Mouse (Mus musculus) stomach, embryonic 14.5 days (tissue): ENCODE data around the gene Fgd1. TPM values are rescaled to one million over a fixed set of nuclear protein-coding genes. Genes with fewer than 3 reads are reported as not detected.

ENCODE experiments used
- ATAC-seq: fragments of 200-750 bp; cut with Nextera tagmentation; 2 replicates; pipeline ENCODE4 v1.8.0; 2017; ENCODE audit warnings: low read depth, moderate TSS enrichment; ENCODE audit not compliant: insufficient number of reproducible peaks, insufficient read depth, low FRiP score
- H3K27ac ChIP-seq: fragments of 300-500 bp; sonication (generic); 2 replicates; pipeline ENCODE4 v1.5.1; 2014; ENCODE audit warnings: mild to moderate bottlenecking, low read length, moderate library complexity, mixed read lengths
- H3K27me3 ChIP-seq: fragments of 300-500 bp; sonication (generic); 2 replicates; pipeline ENCODE4 v1.6.1; 2014; ENCODE audit warnings: low read length, control low read depth, mixed read lengths; ENCODE audit not compliant: control insufficient read depth, insufficient read depth
- H3K36me3 ChIP-seq: fragments of 300-500 bp; sonication (generic); 2 replicates; pipeline ENCODE4 v1.6.1; 2014; ENCODE audit warnings: mild to moderate bottlenecking, control low read depth, low read length, moderate library complexity, mixed read lengths; ENCODE audit not compliant: control insufficient read depth, insufficient read depth
- H3K4me1 ChIP-seq: fragments of 300-500 bp; sonication (generic); 2 replicates; pipeline ENCODE4 v1.6.1; 2014; ENCODE audit warnings: low read length, control low read depth, mixed read lengths; ENCODE audit not compliant: control insufficient read depth, insufficient read depth
- H3K4me2 ChIP-seq: fragments of 300-500 bp; sonication (generic); replicated peaks from 2 replicates; pipeline ENCODE4 v1.6.1; 2014; ENCODE audit warnings: low read depth, low read length, control low read depth
- H3K4me3 ChIP-seq: fragments of 300-500 bp; sonication (generic); 2 replicates; pipeline ENCODE4 v1.5.1; 2014; ENCODE audit warnings: low read depth, low read length, control low read depth
- H3K9ac ChIP-seq: fragments of 300-500 bp; sonication (generic); replicated peaks from 2 replicates; pipeline ENCODE4 v1.6.1; 2014; ENCODE audit warnings: low read depth, mild to moderate bottlenecking, control low read depth, low read length, moderate library complexity, mixed read lengths
- H3K9me3 ChIP-seq: fragments of 300-500 bp; sonication (generic); 2 replicates; pipeline ENCODE4 v1.6.1; 2016; ENCODE audit warnings: low read depth, low read length, control low read depth; ENCODE audit not compliant: control insufficient read depth
- WGBS: fragments of 180-500 bp; shearing (Covaris S2); extraction: QIAGEN DNeasy Blood & Tissue Kit; methylation state at CpG from one replicate; pipeline ENCODE4 v1.1.7; 2014; 5-methylcytosine and 5-hydroxymethylcytosine counted together
- polyA plus RNA-seq: library from polyadenylated mRNA; unstranded; fragments of >200 nt; fragmentation: Nextera tagmentation; extraction: Ambion mirVana; gene quantifications from 2 replicates; pipeline ENCODE4 v1.2.1, GENCODE M21; 2014

Gene Fgd1
- polyA plus RNA-seq = 11.5 and 13.1 TPM in 2 replicates

DNA sequence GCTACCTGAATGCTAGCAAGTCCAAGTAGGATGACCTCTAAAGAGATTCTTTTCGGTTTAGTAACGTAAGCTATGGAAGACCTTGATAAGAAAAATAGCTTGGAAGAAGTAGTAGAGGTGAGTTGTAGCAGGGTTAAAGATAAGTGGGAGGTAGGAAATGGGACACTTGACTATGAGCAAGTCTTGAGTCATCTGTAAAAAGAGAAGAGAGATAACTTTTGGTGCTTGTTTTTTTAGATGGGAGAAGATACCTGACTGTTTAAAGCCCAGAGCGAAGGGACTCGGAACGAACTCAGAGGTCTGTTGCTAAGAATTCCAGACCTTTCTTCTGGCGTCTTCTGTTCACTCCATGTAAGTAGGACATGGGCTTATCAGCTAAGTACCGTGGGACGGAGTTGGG, at the start of gene Fgd1:
Fgd1 (plus strand) TSS at position 301 of the 400 bp plus-strand sequence.
- 94% methylated on average over 8 of the region's 8 CpGs for WGBS
- no peak for ATAC-seq
- peak within 1 kb of the TSS; percentile 58 for H3K4me3 ChIP-seq
- peak within 1 kb of the TSS; percentile 53; the same call in 1 of the 2 replicates for H3K4me2 ChIP-seq
- 0 out of 2 replicates have a peak, but pooled peaks cover 8% of the 10 kb centered on the region for H3K4me1 ChIP-seq
- peak within 1 kb of the TSS; percentile 87 for H3K27ac ChIP-seq
- no peaks in the 10 kb centered on the region for H3K9me3 ChIP-seq
- H3K27me3 ChIP-seq = no peaks in the 10 kb centered on the region
- H3K9ac ChIP-seq = peak within 1 kb of the TSS; percentile 63; the same call in 1 of the 2 replicates
- no peaks in the 10 kb centered on the region for H3K36me3 ChIP-seq

DNA sequence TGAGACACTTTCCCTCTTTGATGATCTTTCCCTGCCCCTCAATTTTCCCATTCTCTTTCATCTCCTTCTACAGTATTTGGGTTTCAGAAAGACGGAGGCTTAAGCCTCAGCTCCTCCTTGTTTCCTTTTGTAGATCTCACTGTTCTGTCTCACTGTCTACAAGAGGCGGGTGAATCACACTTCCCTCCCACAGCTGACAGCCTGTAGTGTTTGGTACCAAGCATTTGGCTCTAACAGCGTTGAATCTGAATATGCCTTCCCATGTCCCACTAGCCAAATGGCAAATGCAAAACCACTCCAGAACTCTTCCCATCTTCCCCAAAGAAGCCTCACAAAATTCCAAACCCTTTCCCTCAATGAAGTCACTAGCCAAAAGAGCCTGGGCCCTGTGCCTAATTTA, 49.2 kb upstream of the Fgd1 start:
- no peaks in the 10 kb centered on the region for H3K27me3 ChIP-seq
- H3K4me2 ChIP-seq = no peak overlapping the region
- H3K9ac ChIP-seq = no peak overlapping the region
- H3K4me1 ChIP-seq = no peaks in the 10 kb centered on the region
- 82% methylated on average over 3 of the region's 3 CpGs for WGBS
- peaks cover 17% of the 10 kb centered on the region; the same call in 1 of the 2 replicates for H3K36me3 ChIP-seq
- ATAC-seq = no peak
- H3K9me3 ChIP-seq = no peaks in the 10 kb centered on the region
- H3K27ac ChIP-seq = no peak overlapping the region
- no peak overlapping the region for H3K4me3 ChIP-seq

DNA sequence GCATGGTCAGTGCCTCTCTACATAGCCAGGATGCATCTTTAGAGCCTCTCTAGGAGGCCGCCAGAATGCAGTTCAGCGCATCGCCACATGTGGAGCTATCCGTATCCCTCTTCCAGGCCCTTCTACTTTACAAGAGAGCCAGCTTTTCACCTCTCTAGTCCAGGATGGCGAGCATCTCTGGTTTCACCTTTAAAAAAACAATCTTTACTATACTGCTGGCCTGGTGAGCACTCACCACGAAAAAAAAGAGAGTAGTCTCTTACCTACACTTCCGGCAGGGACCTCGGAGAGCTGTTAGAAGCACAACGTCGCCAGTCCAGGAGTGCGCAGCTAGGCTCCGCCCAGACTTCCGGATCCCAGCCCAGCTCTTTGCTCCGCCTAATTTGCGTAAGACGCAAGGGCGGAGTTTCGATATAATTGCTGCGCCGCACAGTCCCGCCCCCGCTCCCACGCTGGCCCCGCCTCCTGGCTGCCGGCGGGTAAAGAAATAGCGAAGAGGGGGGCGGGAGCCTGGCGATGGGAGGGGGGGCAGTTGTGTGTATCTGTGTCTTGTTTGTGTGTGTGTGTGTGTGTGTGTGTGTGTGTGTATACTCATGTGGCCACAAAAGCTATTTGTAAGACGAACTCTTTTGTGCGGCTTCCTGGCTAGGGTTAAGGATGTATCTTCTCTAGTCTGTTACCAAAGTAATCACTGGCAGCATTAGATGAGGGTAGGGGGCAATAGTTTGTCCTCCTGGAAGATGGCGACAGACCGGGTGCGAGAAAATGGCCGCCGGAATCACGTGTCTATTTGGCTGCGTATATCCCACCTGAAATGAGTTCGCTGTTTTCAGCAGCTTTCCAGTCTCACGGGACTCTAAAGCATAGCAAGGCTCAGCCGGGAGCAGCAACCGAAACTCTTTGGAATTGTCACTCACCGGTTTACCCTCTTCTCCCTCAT, 28.7 kb upstream of the Fgd1 start, which contains the start of gene Gnl3l:
Gnl3l (minus strand) TSS at position 385 of the 940 bp plus-strand sequence.
- Histone ChIP-seq H3K9me3 (no peaks in the 10 kb centered on the region), H3K4me2 (peak within 1 kb of the TSS; percentile 48), H3K4me3 (peak within 1 kb of the TSS; percentile 37), H3K9ac (peak within 1 kb of the TSS; percentile 18), H3K27me3 (no peaks in the 10 kb centered on the region), H3K4me1 (no peaks in the 10 kb centered on the region), H3K27ac (peak within 1 kb of the TSS; percentile 33), H3K36me3 (no peaks in the 10 kb centered on the region; the same call in 1 of the 2 replicates)
- 24% methylated on average over 43 of the region's 43 CpGs for WGBS
- ATAC-seq = peak; percentile 98

DNA sequence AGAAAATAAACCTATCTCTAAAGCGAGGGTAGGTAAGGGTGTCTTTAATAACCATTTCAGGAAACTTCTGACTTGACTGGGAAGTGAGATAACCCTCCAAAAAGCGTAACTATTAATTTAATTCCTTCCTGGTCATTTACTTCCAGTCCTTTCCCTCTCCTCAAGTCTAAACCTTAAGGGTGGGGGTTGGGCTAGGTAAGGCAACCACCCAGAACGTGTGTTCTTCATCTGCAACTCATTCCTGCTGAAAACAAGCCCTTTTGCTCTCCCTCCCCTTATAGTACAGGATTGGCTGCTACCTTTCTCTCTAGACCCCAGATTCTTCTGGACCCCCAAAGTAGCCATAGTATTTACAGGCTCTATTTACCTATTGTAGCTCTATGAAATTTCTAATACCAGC, 28.1 kb upstream of the Fgd1 start:
- peak overlapping the region; percentile 33; the same call in 1 of the 2 replicates for H3K27ac ChIP-seq
- no peaks in the 10 kb centered on the region for H3K27me3 ChIP-seq
- 11% methylated on average over 3 of the region's 3 CpGs for WGBS
- H3K9ac ChIP-seq = peak overlapping the region; percentile 18; the same call in 1 of the 2 replicates
- no peaks in the 10 kb centered on the region for H3K36me3 ChIP-seq
- no peaks in the 10 kb centered on the region for H3K9me3 ChIP-seq
- ATAC-seq = no peak
- peak overlapping the region; percentile 43 for H3K4me2 ChIP-seq
- H3K4me3 ChIP-seq = peak overlapping the region; percentile 37
- no peaks in the 10 kb centered on the region for H3K4me1 ChIP-seq

DNA sequence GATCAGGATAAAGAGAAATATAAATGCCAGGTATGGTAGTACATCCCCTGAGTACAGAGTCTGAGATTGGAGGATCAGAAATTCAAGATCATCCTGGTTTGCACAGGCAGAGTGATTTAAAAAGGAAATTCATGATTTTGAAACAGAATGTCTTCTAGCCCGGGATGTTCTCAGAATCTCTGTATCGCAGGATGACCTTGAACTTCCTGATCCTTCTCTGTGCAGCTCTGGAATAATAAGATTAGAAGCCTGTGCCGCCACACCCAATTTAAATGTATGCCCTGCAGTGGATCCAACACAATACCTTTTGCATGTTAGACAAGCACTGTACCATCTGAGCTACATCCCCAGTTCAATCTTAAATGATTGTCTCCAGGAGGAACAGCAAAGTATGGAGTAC, 27.2 kb upstream of the Fgd1 start:
- H3K4me3 ChIP-seq = no peak overlapping the region
- H3K9ac ChIP-seq = no peak overlapping the region
- no peaks in the 10 kb centered on the region for H3K36me3 ChIP-seq
- H3K27me3 ChIP-seq = no peaks in the 10 kb centered on the region
- no peaks in the 10 kb centered on the region for H3K9me3 ChIP-seq
- H3K4me2 ChIP-seq = peak overlapping the region; percentile 43; the same call in 1 of the 2 replicates
- H3K4me1 ChIP-seq = no peaks in the 10 kb centered on the region
- no peak overlapping the region for H3K27ac ChIP-seq
- WGBS = 84% methylated on average over 3 of the region's 3 CpGs
- no peak for ATAC-seq

DNA sequence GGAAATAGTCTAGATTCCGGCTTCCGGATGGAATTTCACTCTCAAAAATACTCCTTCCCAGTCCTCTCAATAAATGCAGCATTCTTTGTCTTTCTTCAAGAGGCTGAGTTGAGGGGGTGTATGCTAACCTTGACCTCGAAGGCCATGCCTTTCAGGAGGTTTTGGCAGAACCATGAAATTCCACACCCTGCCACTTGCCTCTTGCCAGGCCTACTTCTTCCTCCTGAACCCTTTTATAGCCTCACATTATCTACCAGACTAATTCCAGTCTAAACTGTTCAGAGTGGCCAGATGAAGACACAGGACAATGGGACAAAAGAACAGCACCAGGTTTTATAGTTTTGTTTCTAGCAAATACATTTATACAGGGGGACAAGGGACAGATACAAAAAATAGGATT, 14.6 kb upstream of the Fgd1 start:
- WGBS = 46% methylated on average over 3 of the region's 3 CpGs

DNA sequence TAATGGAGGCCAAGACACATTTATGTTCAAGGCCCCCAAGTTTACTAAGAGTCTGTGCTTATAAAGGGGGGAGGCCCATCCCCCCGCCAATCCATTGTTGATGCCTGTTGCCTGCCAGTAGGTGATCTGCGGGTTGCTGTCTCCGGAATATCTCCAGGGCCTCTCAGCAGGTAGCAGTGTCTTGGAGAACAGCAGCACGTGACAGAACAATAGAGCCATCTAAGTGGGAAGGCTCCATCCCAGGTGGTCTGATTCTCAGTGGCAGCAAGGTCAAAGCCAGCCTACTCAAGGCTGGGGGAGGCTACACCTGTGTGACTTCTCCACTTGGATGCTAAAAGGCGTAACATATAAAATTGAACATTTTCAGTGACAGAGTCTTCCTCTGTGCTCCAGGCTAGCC, 4.7 kb upstream of the Fgd1 start:
- ATAC-seq = no peak
- Histone ChIP-seq H3K9me3 (no peaks in the 10 kb centered on the region), H3K4me1 (no peaks in the 10 kb centered on the region), H3K27me3 (no peaks in the 10 kb centered on the region), H3K36me3 (no peaks in the 10 kb centered on the region), H3K4me3 (no peak overlapping the region), H3K4me2 (no peak overlapping the region), H3K27ac (no peak overlapping the region), H3K9ac (no peak overlapping the region)
- WGBS = 55% methylated on average over 5 of the region's 5 CpGs

More for the DNA sequence above, 14.6 kb upstream of the Fgd1 start:
- Histone ChIP-seq H3K36me3 (no peaks in the 10 kb centered on the region), H3K4me1 (no peaks in the 10 kb centered on the region), H3K9me3 (no peaks in the 10 kb centered on the region), H3K4me2 (no peak overlapping the region), H3K27ac (no peak overlapping the region), H3K9ac (no peak overlapping the region), H3K4me3 (no peak overlapping the region), H3K27me3 (no peaks in the 10 kb centered on the region)
- ATAC-seq = no peak

DNA sequence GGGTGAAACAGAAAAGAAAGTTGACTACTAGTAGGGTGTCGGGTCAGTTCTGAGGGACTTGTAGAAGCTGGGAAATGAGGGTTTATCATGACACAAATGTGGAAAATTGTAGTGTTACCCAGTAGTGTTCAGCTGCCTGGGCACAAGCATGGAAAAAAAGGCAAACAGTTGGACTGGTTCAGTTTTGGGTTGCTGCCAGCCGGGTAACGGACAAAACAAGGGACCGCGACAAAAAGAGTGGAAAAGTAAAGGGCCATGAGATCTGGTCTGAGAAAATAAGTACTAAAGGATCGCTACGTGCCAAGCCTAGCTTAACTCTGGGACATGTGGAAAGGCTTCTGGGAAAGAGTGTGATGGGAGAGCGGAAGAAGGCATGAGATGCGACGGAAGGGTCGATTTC, 371 bp downstream of the Fgd1 start:
- ATAC-seq = no peak
- 48% methylated on average over 11 of the region's 11 CpGs for WGBS
- peak overlapping the region; percentile 87; the same call in 1 of the 2 replicates for H3K27ac ChIP-seq
- H3K4me1 ChIP-seq = 0 out of 2 replicates have a peak, but pooled peaks cover 8% of the 10 kb centered on the region
- peak overlapping the region; percentile 53; the same call in 1 of the 2 replicates for H3K4me2 ChIP-seq
- H3K9me3 ChIP-seq = no peaks in the 10 kb centered on the region
- H3K36me3 ChIP-seq = no peaks in the 10 kb centered on the region
- H3K4me3 ChIP-seq = peak overlapping the region; percentile 58
- no peaks in the 10 kb centered on the region for H3K27me3 ChIP-seq
- H3K9ac ChIP-seq = 0 out of 2 replicates have a peak overlapping the region, but pooled peaks have one; percentile 63
